Mouse (Mus musculus): ENCODE data around the gene Maats1. TPM values are rescaled to one million over a fixed set of nuclear protein-coding genes. Genes with fewer than 3 reads are reported as not detected.
A peak's percentile ranks its signal among the peaks of the same experiment; 100 is the strongest.

Gene Maats1
- polyA plus RNA-seq, 1 experiment from 2014 or later = 0.36 TPM

GRCm38 (mm10) chr16:38295349-38295930 lies 46.5 kb downstream of the Maats1 start:
- 65% methylated on average over 5 of the region's 5 CpGs for WGBS
- DNase-seq (ENCODE audit: extremely low spot score, low spot score) = no peak
- H3K27me3 ChIP-seq (ENCODE audit: poor library complexity, severe bottlenecking) = no peaks in the 10 kb centered on the region
- no peak overlapping the region for H3K4me3 ChIP-seq
- no peaks in the 10 kb centered on the region for H3K36me3 ChIP-seq (replicated peaks)
- no peaks in the 10 kb centered on the region for H3K4me1 ChIP-seq
- no peak overlapping the region for H3K27ac ChIP-seq
- no peaks in the 10 kb centered on the region for H3K9me3 ChIP-seq

DNA sequence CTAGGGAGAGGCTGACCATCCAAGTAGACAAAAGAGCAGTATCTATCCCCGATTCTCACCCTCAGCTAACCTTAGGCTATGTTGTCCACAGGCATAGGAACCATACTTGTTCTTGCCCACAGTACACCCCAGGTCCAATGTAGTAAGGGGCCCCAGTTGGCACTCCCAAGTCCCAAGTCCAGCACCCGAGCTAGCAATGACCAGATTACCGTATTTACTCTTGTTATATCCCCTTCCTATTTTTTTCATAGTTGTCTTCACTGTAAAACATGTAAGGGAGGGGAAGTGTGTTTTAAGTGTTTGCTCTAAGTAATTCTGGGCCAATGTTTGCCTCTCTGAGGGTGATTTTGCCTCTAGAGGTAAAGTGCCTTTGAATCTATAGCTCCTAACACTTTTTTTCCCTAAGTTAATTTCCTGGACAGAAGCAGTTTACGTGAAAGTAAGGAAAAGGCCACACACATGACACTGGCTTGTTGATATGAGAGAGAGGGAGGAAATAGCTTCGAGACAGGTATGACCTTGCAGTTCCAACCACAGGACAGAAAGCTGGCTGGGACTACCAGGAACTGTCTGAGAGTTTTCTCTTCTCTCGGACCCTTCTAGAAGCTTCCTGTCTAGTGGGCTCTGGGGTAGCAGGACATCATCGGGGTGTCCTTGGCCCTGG lies 47.1 kb downstream of the Maats1 start, which contains the start of gene Nr1i2:
Nr1i2 (minus strand) TSS at position 140 of the 664 bp plus-strand sequence.
- no peak within 1 kb of the TSS for H3K4me3 ChIP-seq
- no peaks in the 10 kb centered on the region for H3K27me3 ChIP-seq (ENCODE audit: poor library complexity, severe bottlenecking)
- no peaks in the 10 kb centered on the region for H3K9me3 ChIP-seq
- DNase-seq (ENCODE audit: extremely low spot score, low spot score) = no peak
- H3K27ac ChIP-seq = no peak within 1 kb of the TSS
- H3K36me3 ChIP-seq (replicated peaks) = no peaks in the 10 kb centered on the region
- 78% methylated on average over 7 of the region's 7 CpGs for WGBS
- H3K4me1 ChIP-seq = no peaks in the 10 kb centered on the region

DNA sequence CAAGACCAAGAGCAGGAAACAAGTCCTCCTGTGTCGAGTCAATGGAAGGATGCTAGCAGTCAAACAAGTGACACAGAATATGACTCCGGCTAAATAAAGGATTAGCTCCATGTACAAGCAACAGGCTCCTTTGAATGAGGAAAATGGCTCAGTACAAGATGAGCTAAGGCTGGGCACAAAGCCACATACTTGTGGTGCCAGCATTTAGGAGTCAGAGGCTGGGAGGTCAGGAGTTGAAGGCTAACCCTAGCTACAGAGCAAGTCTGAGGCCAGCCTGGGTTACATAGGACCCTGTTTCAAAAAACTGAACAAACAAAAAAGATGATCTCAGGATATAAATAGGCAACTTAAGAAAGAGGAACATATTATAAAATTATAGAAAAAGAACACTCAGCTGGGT lies 51.8 kb downstream of the Maats1 start:
- Histone ChIP-seq H3K9me3 (no peaks in the 10 kb centered on the region), H3K4me1 (peaks cover 16% of the 10 kb centered on the region), H3K27me3 (ENCODE audit: poor library complexity, severe bottlenecking) (no peaks in the 10 kb centered on the region), H3K36me3 (replicated peaks) (no peaks in the 10 kb centered on the region), H3K27ac (no peak overlapping the region), H3K4me3 (no peak overlapping the region)
- DNase-seq (ENCODE audit: extremely low spot score, low spot score) = no peak
- WGBS = 85% methylated on average over 2 of the region's 2 CpGs

- no peak overlapping the region for H3K4me3 ChIP-seq
- H3K4me1 ChIP-seq = peaks cover 16% of the 10 kb centered on the region
- 40% methylated on average over 6 of the region's 6 CpGs for WGBS
- no peaks in the 10 kb centered on the region for H3K36me3 ChIP-seq (replicated peaks)
- no peak for DNase-seq (ENCODE audit: extremely low spot score, low spot score)
- H3K27ac ChIP-seq = peak overlapping the region; percentile 15; the same call in 1 of the 2 replicates
- no peaks in the 10 kb centered on the region for H3K27me3 ChIP-seq (ENCODE audit: poor library complexity, severe bottlenecking)
- no peaks in the 10 kb centered on the region for H3K9me3 ChIP-seq
Observed at GRCm38 (mm10) chr16:38288851-38289250, 53.1 kb downstream of the Maats1 start.

- peaks cover 16% of the 10 kb centered on the region for H3K4me1 ChIP-seq
- H3K36me3 ChIP-seq (replicated peaks) = no peaks in the 10 kb centered on the region
- 87% methylated on average over 3 of the region's 3 CpGs for WGBS
- no peaks in the 10 kb centered on the region for H3K27me3 ChIP-seq (ENCODE audit: poor library complexity, severe bottlenecking)
- no peak overlapping the region for H3K4me3 ChIP-seq
- no peak for DNase-seq (ENCODE audit: extremely low spot score, low spot score)
- H3K9me3 ChIP-seq = no peaks in the 10 kb centered on the region
- no peak overlapping the region for H3K27ac ChIP-seq
Observed at GRCm38 (mm10) chr16:38287762-38288161, 54.2 kb downstream of the Maats1 start.

DNA sequence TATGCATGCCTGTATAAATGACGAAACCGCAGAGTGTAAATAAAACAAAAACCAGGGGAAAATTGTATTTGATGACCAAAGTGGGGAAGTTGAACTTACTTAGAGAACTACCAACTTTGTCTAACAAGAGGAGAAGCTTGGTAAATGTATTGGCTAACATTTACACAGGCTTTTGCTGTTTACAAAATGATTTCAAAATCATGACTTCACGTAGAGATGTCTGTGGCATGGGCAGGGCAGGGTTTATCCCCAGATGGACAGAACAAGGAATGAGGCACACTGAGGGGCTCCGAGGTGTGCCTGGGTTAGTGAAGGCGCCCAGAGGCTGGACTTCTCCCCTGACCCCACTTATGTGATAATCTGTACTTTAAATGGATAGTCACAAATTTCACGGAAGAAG lies 54.6 kb downstream of the Maats1 start:
- H3K4me3 ChIP-seq = no peak overlapping the region
- DNase-seq (ENCODE audit: extremely low spot score, low spot score) = no peak
- H3K9me3 ChIP-seq = no peaks in the 10 kb centered on the region
- WGBS = 78% methylated on average over 6 of the region's 6 CpGs
- no peaks in the 10 kb centered on the region for H3K36me3 ChIP-seq (replicated peaks)
- H3K4me1 ChIP-seq = peaks cover 16% of the 10 kb centered on the region
- no peak overlapping the region for H3K27ac ChIP-seq
- no peaks in the 10 kb centered on the region for H3K27me3 ChIP-seq (ENCODE audit: poor library complexity, severe bottlenecking)

DNA sequence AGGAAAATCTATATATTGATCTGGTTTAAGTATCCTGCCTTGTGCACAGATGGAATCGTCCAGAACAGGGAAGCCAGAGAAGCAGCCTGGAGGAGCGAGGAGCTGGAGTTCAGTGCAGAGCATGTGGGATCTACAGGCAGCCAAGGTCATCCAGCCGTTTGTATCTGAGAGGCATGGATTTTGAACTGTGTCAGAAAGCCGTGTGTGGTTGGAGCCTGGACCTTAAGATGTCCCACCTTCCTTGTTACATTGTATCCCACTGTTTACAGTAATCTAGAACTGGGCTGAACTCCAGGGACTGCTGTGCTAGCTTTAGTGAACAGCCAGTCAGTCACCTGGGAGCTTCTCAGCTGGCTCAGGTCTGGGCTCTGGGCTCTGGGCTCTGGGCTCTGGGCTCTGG lies 55.4 kb downstream of the Maats1 start:
- WGBS = 86% methylated on average over 4 of the region's 4 CpGs
- H3K9me3 ChIP-seq = no peaks in the 10 kb centered on the region
- peaks cover 16% of the 10 kb centered on the region for H3K4me1 ChIP-seq
- H3K4me3 ChIP-seq = no peak overlapping the region
- no peak for DNase-seq (ENCODE audit: extremely low spot score, low spot score)
- H3K27me3 ChIP-seq (ENCODE audit: poor library complexity, severe bottlenecking) = no peaks in the 10 kb centered on the region
- H3K36me3 ChIP-seq (replicated peaks) = no peaks in the 10 kb centered on the region
- H3K27ac ChIP-seq = no peak overlapping the region

- peaks cover 16% of the 10 kb centered on the region for H3K4me1 ChIP-seq
- WGBS = 85% methylated on average over 7 of the region's 7 CpGs
- no peak for DNase-seq (ENCODE audit: extremely low spot score, low spot score)
Observed at GRCm38 (mm10) chr16:38285801-38286200, 56.1 kb downstream of the Maats1 start.

GRCm38 (mm10) chr16:38283300-38283699 lies 58.6 kb downstream of the Maats1 start:
- Histone ChIP-seq H3K36me3 (replicated peaks) (no peaks in the 10 kb centered on the region), H3K4me1 (peaks cover 5% of the 10 kb centered on the region), H3K27ac (0 out of 2 replicates have a peak overlapping the region, but pooled peaks have one; percentile 8), H3K4me3 (no peak overlapping the region), H3K9me3 (no peaks in the 10 kb centered on the region), H3K27me3 (ENCODE audit: poor library complexity, severe bottlenecking) (no peaks in the 10 kb centered on the region)
- WGBS = 49% methylated on average over 3 of the region's 3 CpGs
- no peak for DNase-seq (ENCODE audit: extremely low spot score, low spot score)

More at GRCm38 (mm10) chr16:38285801-38286200, 56.1 kb downstream of the Maats1 start:
- Histone ChIP-seq H3K27me3 (ENCODE audit: poor library complexity, severe bottlenecking) (no peaks in the 10 kb centered on the region), H3K4me3 (no peak overlapping the region), H3K9me3 (no peaks in the 10 kb centered on the region), H3K27ac (no peak overlapping the region), H3K36me3 (replicated peaks) (no peaks in the 10 kb centered on the region)

DNA sequence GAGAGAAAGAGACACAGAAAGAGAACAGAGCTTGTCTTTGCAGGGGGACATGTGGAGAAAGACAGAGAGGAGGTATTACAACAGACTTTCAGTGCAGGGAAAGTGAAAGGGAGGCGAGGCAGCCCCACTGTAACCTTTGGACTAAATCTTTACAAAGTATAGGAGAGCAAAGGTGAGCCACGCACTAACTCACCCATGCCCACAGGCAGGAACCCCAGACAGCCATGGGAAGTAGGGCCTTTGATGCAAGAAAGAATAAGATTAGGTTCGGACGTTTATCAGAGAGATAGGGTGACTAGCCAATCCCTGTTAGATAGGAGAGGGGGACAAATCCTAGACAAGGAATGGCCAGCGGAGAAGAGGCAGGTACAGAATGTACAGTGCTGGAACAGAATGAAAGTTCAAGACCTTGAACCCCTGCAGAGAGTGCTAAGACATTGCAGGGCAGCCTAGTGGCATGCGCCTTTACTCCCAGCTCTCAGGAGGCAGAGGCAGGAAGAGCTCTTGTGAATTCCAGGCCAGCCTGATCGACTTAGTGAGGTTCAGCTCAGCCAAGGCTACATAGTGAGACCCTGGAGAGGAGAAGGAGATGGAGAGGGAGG lies 59.3 kb downstream of the Maats1 start:
- H3K9me3 ChIP-seq = no peaks in the 10 kb centered on the region
- 83% methylated on average over 7 of the region's 7 CpGs for WGBS
- 0 out of 2 replicates have a peak, but pooled peaks cover under 1% of the 10 kb centered on the region for H3K4me1 ChIP-seq
- no peaks in the 10 kb centered on the region for H3K27me3 ChIP-seq (ENCODE audit: poor library complexity, severe bottlenecking)
- 0 out of 2 replicates have a peak overlapping the region, but pooled peaks have one; percentile 8 for H3K27ac ChIP-seq
- no peaks in the 10 kb centered on the region for H3K36me3 ChIP-seq (replicated peaks)
- DNase-seq (ENCODE audit: extremely low spot score, low spot score) = no peak
- H3K4me3 ChIP-seq = no peak overlapping the region

DNA sequence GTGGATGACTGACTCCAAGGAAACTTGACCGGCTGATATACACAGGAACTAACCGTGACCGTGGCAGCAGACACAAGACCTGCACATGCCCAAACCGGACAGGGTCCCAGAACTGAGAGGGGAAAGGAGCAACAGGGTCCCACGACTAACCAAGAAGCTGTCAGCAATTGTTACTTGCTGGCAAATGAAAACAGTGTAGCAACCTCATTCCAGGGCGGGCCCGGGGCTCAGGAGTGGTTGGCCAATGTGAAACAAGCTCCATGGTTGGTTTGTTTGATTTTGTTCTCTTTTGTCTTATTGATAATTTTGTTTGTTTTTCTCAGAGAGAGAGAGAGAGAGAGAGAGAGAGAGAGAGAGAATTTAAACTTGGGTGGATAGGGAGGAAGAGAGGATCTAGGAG lies 61.0 kb downstream of the Maats1 start:
- Histone ChIP-seq H3K36me3 (replicated peaks) (no peaks in the 10 kb centered on the region), H3K27me3 (ENCODE audit: poor library complexity, severe bottlenecking) (no peaks in the 10 kb centered on the region), H3K9me3 (no peaks in the 10 kb centered on the region), H3K4me1 (no peaks in the 10 kb centered on the region), H3K27ac (no peak overlapping the region), H3K4me3 (no peak overlapping the region)
- WGBS = 88% methylated on average over 7 of the region's 7 CpGs
- DNase-seq (ENCODE audit: extremely low spot score, low spot score) = no peak

GRCm38 (mm10) chr16:38279794-38280193 lies 62.1 kb downstream of the Maats1 start:
- no peak for DNase-seq (ENCODE audit: extremely low spot score, low spot score)
- WGBS = 93% methylated on average over 5 of the region's 5 CpGs

GRCm38 (mm10) chr16:38274737-38275136 lies 67.2 kb downstream of the Maats1 start:
- H3K4me3 ChIP-seq = no peak overlapping the region
- H3K36me3 ChIP-seq (replicated peaks) = no peaks in the 10 kb centered on the region
- H3K9me3 ChIP-seq = no peaks in the 10 kb centered on the region
- H3K4me1 ChIP-seq = peaks cover 17% of the 10 kb centered on the region
- no peak overlapping the region for H3K27ac ChIP-seq
- DNase-seq (ENCODE audit: extremely low spot score, low spot score) = no peak
- no peaks in the 10 kb centered on the region for H3K27me3 ChIP-seq (ENCODE audit: poor library complexity, severe bottlenecking)
- 88% methylated on average over 2 of the region's 2 CpGs for WGBS

More at GRCm38 (mm10) chr16:38279794-38280193, 62.1 kb downstream of the Maats1 start:
- Histone ChIP-seq H3K4me1 (no peaks in the 10 kb centered on the region), H3K27ac (no peak overlapping the region), H3K4me3 (no peak overlapping the region), H3K27me3 (ENCODE audit: poor library complexity, severe bottlenecking) (no peaks in the 10 kb centered on the region), H3K36me3 (replicated peaks) (no peaks in the 10 kb centered on the region), H3K9me3 (no peaks in the 10 kb centered on the region)
